Mouse (Mus musculus) c-Kit-negative CD71-positive TER-119-positive erythroid progenitor cells, embryonic 14.5 days (primary cell): ENCODE results near the gene Naif1.
"Not testable (repeated sequence)": the region's sequence is repeated elsewhere in the genome, so short reads cannot be mapped to it uniquely, and the experiment has no call there.

ENCODE experiments used
- DNase-seq: peaks from one replicate; pipeline ENCODE4 v3.0.0-alpha.2; 2013; ENCODE audit warnings: low read depth, low spot score

Gene Naif1

GRCm38 (mm10) chr2:32455101-32455500 lies 4.8 kb downstream of the Naif1 start:
- no peak for DNase-seq

GRCm38 (mm10) chr2:32458300-32458699 lies 8.0 kb downstream of the Naif1 start:
- no peak for DNase-seq

- DNase-seq: no peak
Observed at GRCm38 (mm10) chr2:32459657-32460056, 9.4 kb downstream of the Naif1 start.

GRCm38 (mm10) chr2:32463773-32464172 lies 13.5 kb downstream of the Naif1 start:
- no peak for DNase-seq

GRCm38 (mm10) chr2:32464212-32464891 lies 14.1 kb downstream of the Naif1 start:
- DNase-seq: no peak

GRCm38 (mm10) chr2:32471001-32471680 lies 20.9 kb downstream of the Naif1 start:
- no peak for DNase-seq

- DNase-seq: no peak
Observed at GRCm38 (mm10) chr2:32471681-32472061, 21.4 kb downstream of the Naif1 start.

GRCm38 (mm10) chr2:32475361-32475760 lies 25.1 kb downstream of the Naif1 start:
- not testable (repeated sequence) for DNase-seq

- DNase-seq: no peak
Observed at GRCm38 (mm10) chr2:32482351-32482750, 32.1 kb downstream of the Naif1 start.

GRCm38 (mm10) chr2:32483179-32483875 lies 33.1 kb downstream of the Naif1 start:
- DNase-seq: no peak

GRCm38 (mm10) chr2:32484933-32485332 lies 34.7 kb downstream of the Naif1 start:
- no peak for DNase-seq

- DNase-seq: no peak
Observed at GRCm38 (mm10) chr2:32485751-32486150, 35.5 kb downstream of the Naif1 start.

GRCm38 (mm10) chr2:32486155-32486554 lies 35.9 kb downstream of the Naif1 start:
- no peak for DNase-seq

- DNase-seq: peak; percentile 84
Observed at GRCm38 (mm10) chr2:32487124-32487623, 36.9 kb downstream of the Naif1 start.

- peak; percentile 47 for DNase-seq
Observed at GRCm38 (mm10) chr2:32488679-32489078, 38.4 kb downstream of the Naif1 start.

GRCm38 (mm10) chr2:32490730-32491129 lies 40.5 kb downstream of the Naif1 start:
- DNase-seq: not testable (repeated sequence)

- DNase-seq: no peak
Observed at GRCm38 (mm10) chr2:32492661-32493060, 42.4 kb downstream of the Naif1 start.

- DNase-seq: no peak
Observed at GRCm38 (mm10) chr2:32493301-32493701, 43.0 kb downstream of the Naif1 start.

GRCm38 (mm10) chr2:32494522-32494921 lies 44.3 kb downstream of the Naif1 start:
- DNase-seq: no peak

- DNase-seq: no peak
Observed at GRCm38 (mm10) chr2:32495185-32495726, 45.0 kb downstream of the Naif1 start.

- DNase-seq: no peak
Observed at GRCm38 (mm10) chr2:32496190-32496589, 45.9 kb downstream of the Naif1 start.

- DNase-seq: no peak
Observed at GRCm38 (mm10) chr2:32499365-32499764, 49.1 kb downstream of the Naif1 start.
